Mouse (Mus musculus) CH12.LX (cell line): ENCODE data around the gene Vamp8. TPM values are rescaled to one million over a fixed set of nuclear protein-coding genes. Genes with fewer than 3 reads are reported as not detected.

Source experiments
- DNase-seq: peaks from one replicate; pipeline ENCODE4 v3.0.0-alpha.2; 2013; ENCODE audit errors: extremely low read depth
- H3K27ac ChIP-seq: 2 replicates; pipeline ENCODE4 v1.5.1; 2012; ENCODE audit warnings: low read depth, mild to moderate bottlenecking, control low read depth, moderate library complexity; ENCODE audit not compliant: insufficient read depth
- H3K27me3 ChIP-seq: replicated peaks from 2 replicates; pipeline ENCODE3; 2012; ENCODE audit warnings: inconsistent platforms
- H3K36me3 ChIP-seq, 2 experiments: replicated peaks in 1 of 2; 2 replicates each; pipeline versions ENCODE3 to v1.6.1; 2012; ENCODE audit warnings: inconsistent platforms in 1 of 2, low read length in 1 of 2, mild to moderate bottlenecking in 1 of 2, mixed read lengths in 1 of 2, moderate library complexity in 1 of 2; ENCODE audit not compliant: control insufficient read depth in 1 of 2, insufficient read depth in 1 of 2
- H3K4me1 ChIP-seq, 2 experiments: 2 replicates each; pipeline ENCODE4 v1.6.1; 2012; ENCODE audit warnings: inconsistent platforms in 1 of 2, moderate library complexity in 1 of 2; ENCODE audit not compliant: insufficient read depth in 2 of 2, control insufficient read depth in 1 of 2
- H3K4me2 ChIP-seq: 2 replicates; pipeline ENCODE4 v1.6.1; 2012; ENCODE audit warnings: low read depth, mild to moderate bottlenecking, control low read depth; ENCODE audit not compliant: poor library complexity, insufficient read depth, severe bottlenecking
- H3K4me3 ChIP-seq, 3 experiments: fragments of 150-350 bp in 1 of 3; sonication (generic) in 1 of 3; replicated peaks in 1 of 3; 2 replicates each; pipeline versions ENCODE3 to v1.5.1; 2011 to 2012; ENCODE audit warnings: low read depth in 2 of 3, low read length in 2 of 3, mild to moderate bottlenecking in 2 of 3, moderate library complexity in 2 of 3, control low read depth in 1 of 3, improper control_type of control experiment in 1 of 3, inconsistent platforms in 1 of 3, mixed read lengths in 1 of 3; ENCODE audit not compliant: poor library complexity in 1 of 3
- H3K79me2 ChIP-seq: replicated peaks from 2 replicates; pipeline ENCODE4 v1.6.1; 2012; ENCODE audit warnings: mild to moderate bottlenecking, moderate library complexity; ENCODE audit not compliant: control insufficient read depth, poor library complexity, insufficient read depth, severe bottlenecking; ENCODE audit errors: extremely low read depth
- H3K9ac ChIP-seq: 2 replicates; pipeline ENCODE4 v1.6.1; 2012; ENCODE audit warnings: low read depth, mild to moderate bottlenecking, control low read depth, moderate library complexity; ENCODE audit not compliant: insufficient read depth
- H3K9me3 ChIP-seq: replicated peaks from 2 replicates; pipeline ENCODE3; 2012; ENCODE audit warnings: low read length, inconsistent platforms, mixed read lengths
- CHD2 ChIP-seq: IDR thresholded peaks from 2 replicates; pipeline ENCODE4 v1.6.1; 2011; ENCODE audit warnings: low read length, improper control_type of control experiment
- CTCF ChIP-seq, 2 experiments: IDR thresholded peaks in 1 of 2; conservative IDR thresholded peaks in 1 of 2; 2 replicates each; pipeline ENCODE4 v1.5.1; 2011 to 2012; ENCODE audit warnings: low read depth in 2 of 2, low read length in 2 of 2, improper control_type of control experiment in 1 of 2, inconsistent platforms in 1 of 2, mild to moderate bottlenecking in 1 of 2, moderate library complexity in 1 of 2
- E2F4 ChIP-seq: IDR thresholded peaks from 2 replicates; pipeline ENCODE4 v1.6.1; 2011; ENCODE audit warnings: low read depth, low read length, improper control_type of control experiment; ENCODE audit not compliant: insufficient replicate concordance
- ELF1 ChIP-seq: IDR thresholded peaks from 2 replicates; pipeline ENCODE4 v1.6.1; 2014; ENCODE audit warnings: low read depth, mild to moderate bottlenecking, inconsistent platforms, low read length, improper control_type of control experiment
- GABPA ChIP-seq: IDR thresholded peaks from 2 replicates; pipeline ENCODE4 v1.6.1; 2012; ENCODE audit warnings: low read depth, low read length, improper control_type of control experiment, inconsistent platforms; ENCODE audit not compliant: insufficient replicate concordance
- IRF4 ChIP-seq: IDR thresholded peaks from 2 replicates; pipeline ENCODE4 v1.6.1; 2014; ENCODE audit warnings: low read depth, mild to moderate bottlenecking, inconsistent platforms, low read length, improper control_type of control experiment
- JUN ChIP-seq: IDR thresholded peaks from 2 replicates; pipeline ENCODE4 v1.6.1; 2011; ENCODE audit warnings: low read depth, mild to moderate bottlenecking, low read length, improper control_type of control experiment, moderate library complexity; ENCODE audit not compliant: insufficient read depth
- KAT2A ChIP-seq: IDR thresholded peaks from 2 replicates; pipeline ENCODE4 v1.6.1; 2012; ENCODE audit warnings: low read length, improper control_type of control experiment, inconsistent platforms; ENCODE audit not compliant: insufficient replicate concordance
- MAZ ChIP-seq: IDR thresholded peaks from 2 replicates; pipeline ENCODE4 v1.6.1; 2012; ENCODE audit warnings: low read depth, mild to moderate bottlenecking, inconsistent platforms, low read length, improper control_type of control experiment, moderate library complexity
- MXI1 ChIP-seq: IDR thresholded peaks from 2 replicates; pipeline ENCODE4 v1.6.1; 2011; ENCODE audit warnings: mild to moderate bottlenecking, low read depth, low read length, improper control_type of control experiment
- NELFE ChIP-seq: IDR thresholded peaks from 2 replicates; pipeline ENCODE4 v1.6.1; 2011; ENCODE audit warnings: low read depth, low read length, improper control_type of control experiment
- NRF1 ChIP-seq: IDR thresholded peaks from 2 replicates; pipeline ENCODE4 v1.6.1; 2014; ENCODE audit warnings: low read depth, mild to moderate bottlenecking, inconsistent platforms, low read length, improper control_type of control experiment, moderate library complexity
- POLR2A ChIP-seq: IDR thresholded peaks from 2 replicates; pipeline ENCODE4 v1.6.1; 2011; ENCODE audit warnings: low read depth, mild to moderate bottlenecking, improper control_type of control experiment, low read length
- POLR2AphosphoS2 ChIP-seq: IDR thresholded peaks from 2 replicates; pipeline ENCODE4 v1.6.1; 2011; ENCODE audit warnings: low read depth, low read length, improper control_type of control experiment
- RAD21 ChIP-seq: IDR thresholded peaks from 2 replicates; pipeline ENCODE4 v1.6.1; 2011; ENCODE audit warnings: low read depth, mild to moderate bottlenecking, low read length, improper control_type of control experiment, moderate library complexity
- RCOR1 ChIP-seq: conservative IDR thresholded peaks from 2 replicates; pipeline ENCODE4 v1.6.1; 2012; ENCODE audit warnings: low read depth, mild to moderate bottlenecking, inconsistent platforms, low read length, improper control_type of control experiment
- SMC3 ChIP-seq: IDR thresholded peaks from 2 replicates; pipeline ENCODE4 v1.6.1; 2011; ENCODE audit warnings: low read depth, low read length, improper control_type of control experiment
- TBP ChIP-seq: conservative IDR thresholded peaks from 2 replicates; pipeline ENCODE4 v1.6.1; 2011; ENCODE audit warnings: low read depth, low read length, improper control_type of control experiment
- UBTF ChIP-seq: IDR thresholded peaks from 2 replicates; pipeline ENCODE4 v1.6.1; 2012; ENCODE audit warnings: low read depth, mild to moderate bottlenecking, inconsistent platforms, low read length, improper control_type of control experiment, moderate library complexity
- USF1 ChIP-seq: IDR thresholded peaks from 2 replicates; pipeline ENCODE4 v1.6.1; 2014; ENCODE audit warnings: low read depth, mild to moderate bottlenecking, inconsistent platforms, low read length, improper control_type of control experiment
- USF2 ChIP-seq: conservative IDR thresholded peaks from 2 replicates; pipeline ENCODE4 v1.6.1; 2011; ENCODE audit warnings: low read depth, low read length, improper control_type of control experiment
- ZKSCAN1 ChIP-seq: IDR thresholded peaks from 2 replicates; pipeline ENCODE4 v1.6.1; 2012; ENCODE audit warnings: low read depth, inconsistent platforms, low read length, improper control_type of control experiment, borderline replicate concordance
- ZMIZ1 ChIP-seq: IDR thresholded peaks from 2 replicates; pipeline ENCODE4 v1.6.1; 2012; ENCODE audit warnings: low read depth, mild to moderate bottlenecking, inconsistent platforms, low read length, improper control_type of control experiment
- ZNF384 ChIP-seq: IDR thresholded peaks from 2 replicates; pipeline ENCODE4 v1.6.1; 2012; ENCODE audit warnings: low read depth, low read length, improper control_type of control experiment, inconsistent platforms
- dilution Hi-C: fragments of 300-500 bp; cut with MboI; formaldehyde crosslinking; loops from 2 replicates; pipeline ENCODE4 v1.14.3; 2020; ENCODE audit warnings: low sequenced_read_pairs; ENCODE audit not compliant: extremely low pct_unique_long_range_greater_than_20kb, extremely low pct_ligation_motif_present
- in situ Hi-C: fragments of 300-500 bp; cut with MboI; formaldehyde crosslinking; loops from 3 replicates; pipeline ENCODE4 v1.14.3; 2019; ENCODE audit warnings: low sequenced_read_pairs, low pct_ligation_motif_present, low pct_unique_long_range_greater_than_20kb, mixed read lengths
- polyA plus RNA-seq: library from polyadenylated mRNA; unstranded; fragments of >175 nt; gene quantifications from 2 replicates; pipeline ENCODE4 v1.2.1, GENCODE M21; 2012; ENCODE audit warnings: low read depth; ENCODE audit not compliant: insufficient read length
- total RNA-seq, 2 experiments: library from RNA; depleted of rRNA; stranded (reverse); fragments of 300-350 nt in 1 of 2; fragments of >200 nt in 1 of 2; gene quantifications; 2 replicates each; pipeline ENCODE4 v1.2.3; 2012 to 2014

Gene Vamp8
- total and polyA plus RNA-seq, 3 experiments, result 98.9 to 130 (median 110) TPM

DNA sequence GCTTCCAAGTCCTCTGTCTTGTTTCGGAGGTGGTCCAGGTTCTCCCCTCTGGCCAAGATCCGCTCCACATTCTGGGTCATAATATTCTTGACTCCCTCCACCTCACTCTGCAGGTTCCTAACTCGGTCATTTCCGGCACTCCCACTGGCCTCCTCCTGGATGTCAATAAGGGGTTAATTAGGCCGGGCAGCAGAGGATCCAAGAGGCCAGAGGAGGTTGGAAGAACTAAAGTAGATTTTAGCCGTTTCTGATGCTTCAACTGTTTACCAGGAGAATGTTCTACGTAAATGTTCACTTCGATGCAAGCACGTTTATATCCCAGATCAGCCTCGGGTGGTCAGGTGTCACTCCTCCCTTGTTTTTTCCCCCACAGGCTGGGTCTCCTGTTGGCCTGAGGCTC lies 2.2 kb downstream of the Vamp8 start:
- Histone ChIP-seq H3K36me3 (peaks cover 7 to 47% of the 10 kb centered on the region in 2 experiments), H3K4me1 (peaks cover 3 to 16% of the 10 kb centered on the region in 2 experiments), H3K9me3 (peaks cover 2% of the 10 kb centered on the region), H3K4me2 (no peak overlapping the region), H3K4me3 (no peak overlapping the region), H3K27me3 (no peaks in the 10 kb centered on the region), H3K79me2 (no peaks in the 10 kb centered on the region), H3K9ac (no peak overlapping the region), H3K27ac (no peak overlapping the region)
- DNase-seq, result no peak
- TF ChIP-seq CHD2 (no peak), IRF4 (no peak), JUN (no peak), MAZ (no peak), CTCF (conservative IDR thresholded peaks at IDR 0.05 in 1 of 2, IDR thresholded peaks at IDR 0.05 in 1 of 2; ENCODE audit: low read depth in 2 of 2, low read length in 2 of 2) (no peak), E2F4 (no peak), NELFE (no peak), USF1 (no peak), RAD21 (no peak), MXI1 (no peak), SMC3 (no peak)
- in situ Hi-C loops, result no loop called here
- dilution Hi-C loops, result no loop called here

DNA sequence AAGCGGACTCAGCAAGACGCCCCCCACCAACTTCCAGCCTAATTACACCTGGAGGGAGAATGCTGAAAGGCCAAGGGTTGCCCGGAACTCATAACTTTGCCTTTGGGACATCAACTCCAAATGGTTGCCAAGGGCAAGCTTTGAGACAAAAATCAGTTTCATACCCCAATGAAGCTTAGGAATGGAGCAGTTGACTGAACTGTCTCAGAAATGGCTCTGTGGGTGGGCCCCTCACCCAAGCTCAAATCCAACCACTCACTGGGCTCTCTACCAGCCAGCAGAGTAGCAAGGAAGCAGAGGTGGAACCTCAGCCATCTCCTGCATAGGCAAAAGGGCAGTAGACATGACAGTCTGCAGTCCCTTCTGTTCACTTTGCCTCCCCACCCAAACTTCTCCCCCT lies 2.7 kb downstream of the Vamp8 start:
- Histone ChIP-seq H3K9me3 (peaks cover 2% of the 10 kb centered on the region), H3K79me2 (no peaks in the 10 kb centered on the region), H3K27ac (no peak overlapping the region), H3K4me2 (no peak overlapping the region), H3K4me3 (no peak overlapping the region), H3K4me1 (peaks cover 3 to 16% of the 10 kb centered on the region in 2 experiments), H3K27me3 (no peaks in the 10 kb centered on the region), H3K36me3 (peaks cover 7 to 47% of the 10 kb centered on the region in 2 experiments), H3K9ac (no peak overlapping the region)
- DNase-seq, result no peak
- dilution Hi-C loops, result no loop called here
- in situ Hi-C loops, result no loop called here
- TF ChIP-seq RCOR1 (no peak), JUN (no peak), CHD2 (no peak), GABPA (no peak), CTCF (conservative IDR thresholded peaks at IDR 0.05 in 1 of 2, IDR thresholded peaks at IDR 0.05 in 1 of 2; ENCODE audit: low read depth in 2 of 2, low read length in 2 of 2) (no peak), POLR2AphosphoS2 (no peak), NRF1 (no peak), USF2 (no peak), ZNF384 (no peak), MAZ (no peak), ZKSCAN1 (no peak), POLR2A (no peak), UBTF (no peak), KAT2A (no peak), MXI1 (no peak), TBP (no peak), ZMIZ1 (no peak), ELF1 (no peak)
